Mouse (Mus musculus): ENCODE results near the gene Olfr20.

DNA sequence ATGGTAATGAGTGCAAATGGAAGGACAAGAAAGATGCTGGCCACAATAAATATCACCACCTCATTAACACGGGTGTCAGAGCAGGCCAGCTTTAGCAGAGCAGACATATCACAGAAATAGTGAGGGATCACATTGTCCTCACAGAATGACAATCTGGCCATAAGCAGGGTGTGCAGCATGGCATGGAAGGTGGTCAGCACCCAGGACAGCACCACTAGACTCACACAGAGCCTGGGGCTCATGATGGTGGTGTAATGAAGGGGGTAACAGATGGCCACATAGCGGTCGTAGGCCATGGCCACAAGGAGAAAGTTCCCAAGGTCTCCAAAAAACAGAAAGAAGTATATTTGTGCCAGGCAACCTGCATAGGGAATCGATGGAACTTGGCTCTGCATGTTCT lies 44.8 kb downstream of the Olfr20 start:
- TF ChIP-seq POLR2A (IDR thresholded peaks at IDR 0.05; ENCODE audit: extremely low read depth, insufficient read depth, low read length) = no peak
- TF ChIP-seq CTCF (IDR thresholded peaks at IDR 0.05; ENCODE audit: low read depth, low read length) = no peak
